Mouse (Mus musculus): ENCODE measurements around the gene Ebf1. TPM values are rescaled to one million over a fixed set of nuclear protein-coding genes. Genes with fewer than 3 reads are reported as not detected.
"Not testable (repeated sequence)": the region's sequence is repeated elsewhere in the genome, so short reads cannot be mapped to it uniquely, and the experiment has no call there.

Gene Ebf1
- polyA plus RNA-seq (2016; fragmentation: Nextera tagmentation; extraction: Ambion mirVana): 38.5 and 41.9 TPM in 2 replicates

GRCm38 (mm10) chr11:44616788-44617712, at the start of gene Ebf1:
Ebf1 (plus strand) TSS chr11:44617317.
- H3K9me3 ChIP-seq: no peaks in the 10 kb centered on the region
- H3K4me3 ChIP-seq: peak within 1 kb of the TSS; percentile 72
- WGBS: under 1% methylated on average over 31 of the region's 31 CpGs
- H3K36me3 ChIP-seq (replicated peaks): no peaks in the 10 kb centered on the region
- H3K4me1 ChIP-seq: peaks cover 67% of the 10 kb centered on the region
- peak within 1 kb of the TSS; percentile 89 for H3K27ac ChIP-seq (replicated peaks)
- peaks cover 81% of the 10 kb centered on the region for H3K27me3 ChIP-seq (replicated peaks; ENCODE audit: low read depth, poor library complexity, severe bottlenecking)
- peak; percentile 95 for DNase-seq (ENCODE audit: low spot score)

- peaks cover 38% of the 10 kb centered on the region for H3K36me3 ChIP-seq (replicated peaks)
These were observed 46.8 kb upstream of the Ebf1 start for GRCm38 (mm10) chr11:44570336-44570735.

GRCm38 (mm10) chr11:44572781-44573180, 44.3 kb upstream of the Ebf1 start:
- H3K9me3 ChIP-seq: peaks cover 7% of the 10 kb centered on the region; the same call in 1 of the 2 replicates
- 92% methylated on average over 5 of the region's 5 CpGs for WGBS
- no peak for DNase-seq (ENCODE audit: low spot score)
- H3K4me3 ChIP-seq: no peak overlapping the region
- H3K36me3 ChIP-seq (replicated peaks): peaks cover 14% of the 10 kb centered on the region
- no peaks in the 10 kb centered on the region for H3K4me1 ChIP-seq
- no peaks in the 10 kb centered on the region for H3K27me3 ChIP-seq (replicated peaks; ENCODE audit: low read depth, poor library complexity, severe bottlenecking)
- H3K27ac ChIP-seq (replicated peaks): no peak overlapping the region

More at GRCm38 (mm10) chr11:44570336-44570735, 46.8 kb upstream of the Ebf1 start:
- not testable (repeated sequence) for H3K9me3 ChIP-seq; H3K27ac ChIP-seq (replicated peaks); DNase-seq (ENCODE audit: low spot score); H3K4me1 ChIP-seq; H3K27me3 ChIP-seq (replicated peaks; ENCODE audit: low read depth, poor library complexity, severe bottlenecking); H3K4me3 ChIP-seq
- WGBS: 92% methylated on average over 4 of the region's 4 CpGs

GRCm38 (mm10) chr11:44573396-44573795, 43.7 kb upstream of the Ebf1 start:
- H3K36me3 ChIP-seq (replicated peaks): peaks cover 11% of the 10 kb centered on the region
- H3K27ac ChIP-seq (replicated peaks): no peak overlapping the region
- no peaks in the 10 kb centered on the region for H3K27me3 ChIP-seq (replicated peaks; ENCODE audit: low read depth, poor library complexity, severe bottlenecking)
- no peak overlapping the region for H3K4me3 ChIP-seq
- peaks cover 7% of the 10 kb centered on the region; the same call in 1 of the 2 replicates for H3K9me3 ChIP-seq
- 75% methylated on average over 3 of the region's 3 CpGs for WGBS
- DNase-seq (ENCODE audit: low spot score): no peak
- no peaks in the 10 kb centered on the region for H3K4me1 ChIP-seq

- Histone ChIP-seq H3K27ac (replicated peaks) (no peak overlapping the region), H3K36me3 (replicated peaks) (peaks cover 7% of the 10 kb centered on the region), H3K27me3 (replicated peaks; ENCODE audit: low read depth, poor library complexity, severe bottlenecking) (no peaks in the 10 kb centered on the region), H3K4me3 (no peak overlapping the region), H3K9me3 (peaks cover 5% of the 10 kb centered on the region; the same call in 1 of the 2 replicates), H3K4me1 (no peaks in the 10 kb centered on the region)
- no peak for DNase-seq (ENCODE audit: low spot score)
- 93% methylated on average over 8 of the region's 8 CpGs for WGBS
These were observed 42.7 kb upstream of the Ebf1 start for GRCm38 (mm10) chr11:44574391-44574790.

GRCm38 (mm10) chr11:44574820-44575219, 42.3 kb upstream of the Ebf1 start:
- Histone ChIP-seq H3K9me3 (peaks cover under 1% of the 10 kb centered on the region; the same call in 1 of the 2 replicates), H3K4me3 (no peak overlapping the region), H3K27ac (replicated peaks) (no peak overlapping the region), H3K36me3 (replicated peaks) (peaks cover 3% of the 10 kb centered on the region), H3K27me3 (replicated peaks; ENCODE audit: low read depth, poor library complexity, severe bottlenecking) (no peaks in the 10 kb centered on the region), H3K4me1 (no peaks in the 10 kb centered on the region)
- whole genome bisulfite sequencing: 96% methylated on average over 5 of the region's 5 CpGs
- DNase-seq (ENCODE audit: low spot score): no peak

GRCm38 (mm10) chr11:44577911-44578310, 39.2 kb upstream of the Ebf1 start:
- no peak overlapping the region for H3K4me3 ChIP-seq
- no peaks in the 10 kb centered on the region for H3K4me1 ChIP-seq
- 86% methylated on average over 9 of the region's 9 CpGs for WGBS
- DNase-seq (ENCODE audit: low spot score): no peak
- no peaks in the 10 kb centered on the region for H3K27me3 ChIP-seq (replicated peaks; ENCODE audit: low read depth, poor library complexity, severe bottlenecking)
- H3K9me3 ChIP-seq: no peaks in the 10 kb centered on the region
- no peak overlapping the region for H3K27ac ChIP-seq (replicated peaks)
- H3K36me3 ChIP-seq (replicated peaks): no peaks in the 10 kb centered on the region

- Histone ChIP-seq H3K36me3 (replicated peaks) (no peaks in the 10 kb centered on the region), H3K27ac (replicated peaks) (no peak overlapping the region), H3K27me3 (replicated peaks; ENCODE audit: low read depth, poor library complexity, severe bottlenecking) (no peaks in the 10 kb centered on the region), H3K4me1 (no peaks in the 10 kb centered on the region), H3K9me3 (no peaks in the 10 kb centered on the region), H3K4me3 (no peak overlapping the region)
- DNase-seq (ENCODE audit: low spot score): peak; percentile 43
- WGBS: 31% methylated on average over 11 of the region's 11 CpGs
These were observed 35.8 kb upstream of the Ebf1 start for GRCm38 (mm10) chr11:44581277-44581683.

GRCm38 (mm10) chr11:44586047-44586696, 30.9 kb upstream of the Ebf1 start:
- Histone ChIP-seq H3K27me3 (replicated peaks; ENCODE audit: low read depth, poor library complexity, severe bottlenecking) (no peaks in the 10 kb centered on the region), H3K36me3 (replicated peaks) (no peaks in the 10 kb centered on the region), H3K27ac (replicated peaks) (no peak overlapping the region), H3K9me3 (no peaks in the 10 kb centered on the region), H3K4me3 (no peak overlapping the region), H3K4me1 (no peaks in the 10 kb centered on the region)
- WGBS: 13% methylated on average over 3 of the region's 3 CpGs
- peak; percentile 57 for DNase-seq (ENCODE audit: low spot score)

- WGBS: 93% methylated on average over 6 of the region's 6 CpGs
- no peaks in the 10 kb centered on the region for H3K9me3 ChIP-seq
- no peaks in the 10 kb centered on the region for H3K36me3 ChIP-seq (replicated peaks)
- H3K4me3 ChIP-seq: no peak overlapping the region
- no peak for DNase-seq (ENCODE audit: low spot score)
- H3K27me3 ChIP-seq (replicated peaks; ENCODE audit: low read depth, poor library complexity, severe bottlenecking): no peaks in the 10 kb centered on the region
- no peak overlapping the region for H3K27ac ChIP-seq (replicated peaks)
- no peaks in the 10 kb centered on the region for H3K4me1 ChIP-seq
These were observed 24.1 kb upstream of the Ebf1 start for GRCm38 (mm10) chr11:44593016-44593415.

- H3K36me3 ChIP-seq (replicated peaks): no peaks in the 10 kb centered on the region
- no peak overlapping the region for H3K27ac ChIP-seq (replicated peaks)
- WGBS: 88% methylated on average over 3 of the region's 3 CpGs
- no peaks in the 10 kb centered on the region for H3K4me1 ChIP-seq
- DNase-seq (ENCODE audit: low spot score): no peak
- no peaks in the 10 kb centered on the region for H3K9me3 ChIP-seq
- no peak overlapping the region for H3K4me3 ChIP-seq
- H3K27me3 ChIP-seq (replicated peaks; ENCODE audit: low read depth, poor library complexity, severe bottlenecking): no peaks in the 10 kb centered on the region
These were observed 22.3 kb upstream of the Ebf1 start for GRCm38 (mm10) chr11:44594768-44595167.

- H3K27ac ChIP-seq (replicated peaks): no peak overlapping the region
- WGBS: 85% methylated on average over 8 of the region's 8 CpGs
- no peaks in the 10 kb centered on the region for H3K9me3 ChIP-seq
- H3K27me3 ChIP-seq (replicated peaks; ENCODE audit: low read depth, poor library complexity, severe bottlenecking): peaks cover 11% of the 10 kb centered on the region
- no peaks in the 10 kb centered on the region for H3K36me3 ChIP-seq (replicated peaks)
- DNase-seq (ENCODE audit: low spot score): no peak
- H3K4me3 ChIP-seq: no peak overlapping the region
- peaks cover 9% of the 10 kb centered on the region for H3K4me1 ChIP-seq
These were observed 10.2 kb upstream of the Ebf1 start for GRCm38 (mm10) chr11:44606881-44607280.

Data from embryonic facial prominence, embryonic 10.5 days (tissue).